Mouse (Mus musculus): ENCODE results near the gene Slc2a5.

DNA sequence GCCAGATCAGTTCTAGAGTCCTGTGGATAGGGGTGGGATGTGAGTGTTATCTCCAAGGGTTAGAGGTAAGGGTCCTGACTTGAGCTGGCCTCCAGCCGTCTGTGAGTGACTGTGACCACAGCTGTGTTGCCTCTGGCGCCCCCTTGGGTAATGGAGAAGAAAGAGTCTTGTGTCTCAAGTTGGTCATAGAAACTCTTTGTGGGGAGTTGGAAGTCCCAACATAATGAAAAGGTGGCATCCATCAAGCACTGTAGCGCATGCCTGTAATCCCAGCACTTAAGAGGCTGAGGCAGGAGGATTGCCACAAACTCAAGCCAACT is 26.5 kb upstream of the Slc2a5 start:
- TF ChIP-seq CTCF (IDR thresholded peaks at IDR 0.05; ENCODE audit: insufficient read depth, low read length) (0 out of 2 replicates have a peak, but pooled peaks have one; percentile 14), POLR2A (IDR thresholded peaks at IDR 0.05; ENCODE audit: borderline replicate concordance, extremely low read depth, low read depth, low read length) (no peak)
